Mouse (Mus musculus): Measurements from ENCODE around the gene Atf5.

DNA sequence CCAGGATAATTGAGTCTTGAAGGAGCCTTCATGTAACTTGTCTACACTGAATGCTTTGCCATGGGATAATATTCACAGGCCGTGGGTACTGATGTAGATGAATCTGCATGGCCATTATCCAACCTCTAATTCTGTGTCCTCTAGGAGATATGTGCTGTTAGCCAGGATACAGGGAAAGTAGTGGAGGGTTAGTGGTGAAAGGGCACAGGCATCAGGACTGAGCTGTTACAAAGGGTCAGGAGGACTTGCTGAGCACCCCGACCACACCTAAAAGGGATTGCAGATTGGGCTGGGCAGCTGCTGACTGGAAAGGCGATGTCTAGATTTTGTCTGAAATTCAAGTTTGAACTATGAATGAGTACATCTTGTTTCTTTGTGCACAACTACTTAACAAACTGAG, 4.1 kb upstream of the Atf5 start:
- TF ChIP-seq CTCF (IDR thresholded peaks at IDR 0.05) = no peak
- TF ChIP-seq POLR2A (IDR thresholded peaks at IDR 0.05; ENCODE audit: insufficient read depth, low read depth, low read length) = no peak

Measured in heart, adult 2 months (tissue).